Mouse (Mus musculus): ENCODE measurements around the gene Gosr1.

- no peak for TF ChIP-seq POLR2A (IDR thresholded peaks at IDR 0.05; ENCODE audit: control insufficient read depth, low read depth, low read length)
- no peak for TF ChIP-seq CTCF (IDR thresholded peaks at IDR 0.05; ENCODE audit: control insufficient read depth, insufficient read depth, insufficient replicate concordance, low read depth, low read length)
Measured at GRCm38 (mm10) chr11:76742511-76742910, 20.9 kb downstream of the Gosr1 start.
